Mouse (Mus musculus) cerebellum, adult 2 months (tissue): Measurements from ENCODE around the gene Ndufs2. TPM values are rescaled to one million over a fixed set of nuclear protein-coding genes. Genes with fewer than 3 reads are reported as not detected.

Source experiments
- DNase-seq, 2 experiments: peaks; one replicate each; pipeline ENCODE4 v3.0.0; 2021
- H3K27ac ChIP-seq: fragments of 200-500 bp; 2 replicates; pipeline ENCODE4 v1.5.1; 2012; ENCODE audit warnings: low read length, control low read depth, inconsistent platforms; ENCODE audit not compliant: insufficient read depth
- H3K27me3 ChIP-seq: fragments of 200-500 bp; 2 replicates; pipeline ENCODE4 v1.6.1; 2012; ENCODE audit warnings: inconsistent platforms, mild to moderate bottlenecking, low read length, moderate library complexity; ENCODE audit not compliant: control insufficient read depth, insufficient read depth
- H3K4me1 ChIP-seq: fragments of 200-500 bp; 2 replicates; pipeline ENCODE4 v1.6.1; 2011; ENCODE audit warnings: low read length; ENCODE audit not compliant: control insufficient read depth, insufficient read depth
- H3K4me3 ChIP-seq: fragments of 200-500 bp; replicated peaks from 2 replicates; pipeline ENCODE3; 2011; ENCODE audit warnings: mild to moderate bottlenecking, low read depth, low read length, control low read depth; ENCODE audit not compliant: insufficient read depth
- CTCF ChIP-seq: fragments of 200-500 bp; IDR thresholded peaks from 2 replicates; pipeline ENCODE4 v1.5.1; 2011; ENCODE audit warnings: low read depth, mild to moderate bottlenecking, control low read depth, low read length, moderate library complexity, borderline replicate concordance; ENCODE audit not compliant: insufficient read depth
- POLR2A ChIP-seq: fragments of 200-500 bp; IDR thresholded peaks from 2 replicates; pipeline ENCODE4 v1.6.1; 2011; ENCODE audit warnings: low read length, control low read depth, borderline replicate concordance; ENCODE audit not compliant: insufficient read depth
- WGBS: fragments of 180-500 bp; shearing (Covaris S2); methylation state at CpG from one replicate; pipeline ENCODE4 v1.1.7; 2018; 5-methylcytosine and 5-hydroxymethylcytosine counted together
- polyA plus RNA-seq: library from polyadenylated mRNA; depleted of rRNA; stranded (reverse); fragments of >200 nt; gene quantifications from 2 replicates; pipeline ENCODE4 v1.2.3, GENCODE M21; 2012

Gene Ndufs2
- polyA plus RNA-seq, 1 experiment: 282 TPM

DNA sequence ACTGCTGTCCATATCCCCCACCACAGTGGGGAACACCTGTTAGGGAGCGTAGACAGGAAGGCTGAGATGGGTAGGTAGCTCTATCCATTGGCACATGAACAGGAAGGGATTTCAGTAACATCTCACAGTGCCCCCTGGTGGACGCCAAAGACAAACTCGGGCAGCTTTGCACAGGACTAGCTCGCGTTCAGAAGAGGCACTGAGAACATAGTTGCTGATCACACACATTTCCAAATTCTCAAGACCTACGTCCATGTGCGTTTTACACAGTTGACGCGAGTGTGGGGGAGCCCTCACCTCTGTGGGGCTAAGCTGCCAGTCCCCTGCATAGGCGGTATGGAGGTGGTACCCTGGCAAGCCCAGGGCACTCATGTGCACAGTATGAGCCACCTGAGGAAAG lies 30.3 kb downstream of the Ndufs2 start:
- TF ChIP-seq POLR2A (no peak), CTCF (peak; percentile 91)
- H3K27ac ChIP-seq: no peak overlapping the region
- 2% methylated on average over 10 of the region's 10 CpGs for WGBS

GRCm38 (mm10) chr1:171216241-171216955 lies 34.8 kb downstream of the Ndufs2 start:
- no peak for TF ChIP-seq POLR2A
- no peak for TF ChIP-seq CTCF
- WGBS: 84% methylated on average over 18 of the region's 18 CpGs

More for the DNA sequence above, 30.3 kb downstream of the Ndufs2 start:
- Histone ChIP-seq H3K4me1 (no peaks in the 10 kb centered on the region), H3K4me3 (peak overlapping the region; percentile 31), H3K27me3 (no peaks in the 10 kb centered on the region)
- DNase-seq: peak; percentile 82 to 87

GRCm38 (mm10) chr1:171213801-171214496 lies 37.2 kb downstream of the Ndufs2 start, which contains the start of gene Nr1i3:
Gene Nr1i3 (plus strand): TSS chr1:171213970.
- Histone ChIP-seq H3K4me3 (no peak within 1 kb of the TSS), H3K4me1 (no peaks in the 10 kb centered on the region), H3K27me3 (peaks cover 1% of the 10 kb centered on the region; the same call in 1 of the 2 replicates), H3K27ac (no peak within 1 kb of the TSS)
- no peak for TF ChIP-seq POLR2A
- no peak for TF ChIP-seq CTCF
- 70% methylated on average over 10 of the region's 10 CpGs for WGBS
- no peak for DNase-seq

More at GRCm38 (mm10) chr1:171216241-171216955, 34.8 kb downstream of the Ndufs2 start:
- H3K27me3 ChIP-seq: no peaks in the 10 kb centered on the region
- no peak for DNase-seq
- no peak overlapping the region for H3K4me3 ChIP-seq
- H3K4me1 ChIP-seq: no peaks in the 10 kb centered on the region
- no peak overlapping the region for H3K27ac ChIP-seq

GRCm38 (mm10) chr1:171212854-171213253 lies 38.3 kb downstream of the Ndufs2 start:
- no peak for DNase-seq
- Histone ChIP-seq H3K4me1 (no peaks in the 10 kb centered on the region), H3K27me3 (peaks cover 1% of the 10 kb centered on the region; the same call in 1 of the 2 replicates), H3K27ac (no peak overlapping the region), H3K4me3 (no peak overlapping the region)
- TF ChIP-seq POLR2A: no peak
- no peak for TF ChIP-seq CTCF
- 35% methylated on average over 3 of the region's 3 CpGs for WGBS

GRCm38 (mm10) chr1:171209409-171209808 lies 41.8 kb downstream of the Ndufs2 start:
- no peaks in the 10 kb centered on the region for H3K4me1 ChIP-seq
- WGBS: 11% methylated on average over 4 of the region's 4 CpGs
- peaks cover 1% of the 10 kb centered on the region; the same call in 1 of the 2 replicates for H3K27me3 ChIP-seq
- H3K27ac ChIP-seq: no peak overlapping the region
- TF ChIP-seq CTCF: no peak
- no peak for TF ChIP-seq POLR2A
- no peak overlapping the region for H3K4me3 ChIP-seq
- DNase-seq: no peak

- Histone ChIP-seq H3K27ac (no peak overlapping the region), H3K27me3 (peaks cover 1% of the 10 kb centered on the region; the same call in 1 of the 2 replicates), H3K4me1 (no peaks in the 10 kb centered on the region), H3K4me3 (no peak overlapping the region)
- no peak for DNase-seq
- TF ChIP-seq CTCF (no peak), POLR2A (no peak)
- 74% methylated on average over 6 of the region's 6 CpGs for WGBS
Observed at GRCm38 (mm10) chr1:171205704-171206493, 45.3 kb downstream of the Ndufs2 start.

DNA sequence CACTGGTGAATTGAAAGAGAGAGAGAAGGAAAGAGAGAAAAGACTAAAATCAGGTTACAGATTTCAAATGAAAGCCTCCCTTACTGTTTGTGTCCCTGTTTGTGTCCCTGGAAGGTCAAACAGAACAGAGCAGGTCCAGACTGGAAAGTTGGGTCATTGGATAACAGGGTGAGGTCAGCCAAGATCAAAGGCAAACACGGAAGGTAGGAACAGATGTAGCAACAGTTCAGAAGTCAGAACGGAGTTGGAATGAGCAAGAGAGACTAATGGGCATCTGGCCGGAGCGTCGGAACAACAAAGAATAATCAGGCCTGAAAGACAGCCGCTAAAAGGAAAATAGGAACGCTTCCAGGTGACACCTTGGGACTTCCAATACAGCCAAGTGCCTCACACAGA lies 46.9 kb downstream of the Ndufs2 start:
- H3K27me3 ChIP-seq: no peaks in the 10 kb centered on the region

More for the DNA sequence above, 46.9 kb downstream of the Ndufs2 start:
- WGBS: 57% methylated on average over 7 of the region's 7 CpGs
- Histone ChIP-seq H3K4me3 (no peak overlapping the region), H3K27ac (no peak overlapping the region), H3K4me1 (no peaks in the 10 kb centered on the region)
- TF ChIP-seq POLR2A: no peak
- no peak for TF ChIP-seq CTCF
- DNase-seq: no peak
